Mouse (Mus musculus) intestine, embryonic 14.5 days (tissue): ENCODE data around the gene Rps3. TPM values are rescaled to one million over a fixed set of nuclear protein-coding genes. Genes with fewer than 3 reads are reported as not detected.

ENCODE experiments used
- ATAC-seq: fragments of 200-750 bp; cut with Nextera tagmentation; replicated peaks from 2 replicates; pipeline ENCODE4 v1.8.0; 2017; ENCODE audit warnings: low read depth, moderate number of reproducible peaks, moderate TSS enrichment, moderate library complexity; ENCODE audit not compliant: low FRiP score, low TSS enrichment
- DNase-seq: peaks from one replicate; pipeline ENCODE4 v3.0.0-alpha.2; 2018; ENCODE audit warnings: low spot score
- H3K27ac ChIP-seq: fragments of 300-500 bp; sonication (generic); 2 replicates; pipeline ENCODE4 v1.5.1; 2014; ENCODE audit warnings: low read depth, mild to moderate bottlenecking, control low read depth
- H3K27me3 ChIP-seq: fragments of 300-500 bp; sonication (generic); replicated peaks from 2 replicates; pipeline ENCODE4 v1.6.1; 2014; ENCODE audit warnings: low read length, control low read depth; ENCODE audit not compliant: control insufficient read depth, insufficient read depth
- H3K36me3 ChIP-seq: fragments of 300-500 bp; sonication (generic); 2 replicates; pipeline ENCODE4 v1.6.1; 2014; ENCODE audit warnings: low read length, control low read depth; ENCODE audit not compliant: control insufficient read depth, insufficient read depth
- H3K4me1 ChIP-seq: fragments of 300-500 bp; sonication (generic); replicated peaks from 2 replicates; pipeline ENCODE4 v1.6.1; 2014; ENCODE audit warnings: low read length, control low read depth, mixed read lengths; ENCODE audit not compliant: control insufficient read depth, insufficient read depth
- H3K4me2 ChIP-seq: fragments of 300-500 bp; sonication (generic); 2 replicates; pipeline ENCODE4 v1.6.1; 2014; ENCODE audit warnings: low read length
- H3K4me3 ChIP-seq: fragments of 300-500 bp; sonication (generic); 2 replicates; pipeline ENCODE4 v1.5.1; 2014; ENCODE audit warnings: low read depth, low read length, control low read depth, mixed read lengths
- H3K9ac ChIP-seq: fragments of 300-500 bp; sonication (generic); 2 replicates; pipeline ENCODE4 v1.6.1; 2014; ENCODE audit warnings: mild to moderate bottlenecking, low read length
- H3K9me3 ChIP-seq: fragments of 300-500 bp; sonication (generic); 2 replicates; pipeline ENCODE4 v1.6.1; 2016; ENCODE audit warnings: low read length, control low read depth; ENCODE audit not compliant: control insufficient read depth
- WGBS: fragments of 180-500 bp; shearing (Covaris S2); extraction: QIAGEN DNeasy Blood & Tissue Kit; methylation state at CpG from one replicate; pipeline ENCODE4 v1.1.7; 2014; 5-methylcytosine and 5-hydroxymethylcytosine counted together
- polyA plus RNA-seq: library from polyadenylated mRNA; unstranded; fragments of >200 nt; fragmentation: Nextera tagmentation; extraction: Ambion mirVana; gene quantifications from 2 replicates; pipeline ENCODE4 v1.2.1, GENCODE M21; 2014

Rps3 gene
- polyA plus RNA-seq, result 963 and 1,042 TPM in 2 replicates

DNA sequence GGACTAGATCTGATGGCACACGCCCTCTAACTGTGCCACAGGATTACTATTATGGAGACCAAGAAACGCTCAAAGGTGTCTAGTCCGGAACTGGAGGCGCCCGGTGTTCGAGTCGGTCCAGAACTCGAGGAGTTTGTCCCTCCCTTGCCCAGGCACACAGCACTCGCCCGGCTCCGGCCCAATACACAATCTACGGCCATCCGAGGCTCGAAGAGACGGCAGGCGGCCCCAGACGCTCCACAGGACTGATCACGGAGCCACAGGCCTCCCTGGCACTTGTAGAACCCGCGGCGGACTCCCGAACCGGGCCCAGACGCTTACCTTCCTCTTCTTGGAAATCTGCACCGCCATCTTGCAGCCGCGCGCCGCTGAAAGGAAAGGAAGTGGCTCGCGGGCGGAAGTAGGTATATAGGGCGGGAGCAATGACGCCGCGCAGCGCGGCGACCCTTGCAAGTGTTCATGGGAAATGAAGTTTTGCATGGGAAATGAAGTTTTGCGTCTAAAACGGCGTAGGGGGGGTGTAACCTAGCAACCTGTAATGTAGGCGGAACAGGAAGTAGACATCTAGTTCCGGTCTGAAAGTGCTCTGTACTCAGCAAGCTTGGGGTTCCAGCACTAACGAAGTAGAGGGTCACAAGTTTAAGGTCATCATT, at the start of gene Rps3:
TSS of gene Rps3 (minus strand) at position 468 of the 653 bp plus-strand sequence.
- H3K9ac ChIP-seq, result peak within 1 kb of the TSS; percentile 94
- peak within 1 kb of the TSS; percentile 99 for H3K4me3 ChIP-seq
- peaks cover 41% of the 10 kb centered on the region for H3K36me3 ChIP-seq
- DNase-seq (peak; percentile 98), ATAC-seq (peak; percentile 94)
- peak within 1 kb of the TSS; percentile 99 for H3K4me2 ChIP-seq
- peaks cover 25% of the 10 kb centered on the region for H3K4me1 ChIP-seq
- H3K9me3 ChIP-seq, result no peaks in the 10 kb centered on the region
- no peaks in the 10 kb centered on the region for H3K27me3 ChIP-seq
- under 1% methylated on average over 45 of the region's 45 CpGs for WGBS
- H3K27ac ChIP-seq, result peak within 1 kb of the TSS; percentile 84

DNA sequence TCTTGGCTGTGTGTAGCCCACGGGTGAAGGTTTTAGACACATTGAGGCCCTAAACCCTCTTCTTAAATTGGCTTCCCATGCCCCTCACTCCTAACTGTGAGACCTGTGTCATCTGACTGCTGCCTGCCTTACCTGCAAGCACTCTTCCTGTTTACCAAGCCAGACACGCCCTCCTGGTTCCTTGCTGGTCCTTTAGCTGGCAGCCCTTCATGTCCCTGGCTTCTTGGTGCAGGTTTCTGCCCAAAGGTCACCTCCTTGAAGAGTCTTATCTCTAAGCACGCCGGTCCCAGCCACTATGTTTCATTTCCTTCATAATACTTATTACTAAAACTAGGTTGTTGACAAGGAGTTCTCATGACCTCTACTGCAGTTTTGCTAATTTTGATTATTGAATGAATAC, 49.0 kb upstream of the Rps3 start:
- 71% methylated on average over 4 of the region's 4 CpGs for WGBS
- DNase-seq (no peak), ATAC-seq (no peak)
- no peak overlapping the region for H3K4me2 ChIP-seq
- peaks cover 26% of the 10 kb centered on the region for H3K4me1 ChIP-seq
- H3K9ac ChIP-seq, result no peak overlapping the region
- no peaks in the 10 kb centered on the region for H3K36me3 ChIP-seq
- no peak overlapping the region for H3K4me3 ChIP-seq
- H3K27me3 ChIP-seq, result no peaks in the 10 kb centered on the region
- H3K27ac ChIP-seq, result no peak overlapping the region
- no peaks in the 10 kb centered on the region for H3K9me3 ChIP-seq

DNA sequence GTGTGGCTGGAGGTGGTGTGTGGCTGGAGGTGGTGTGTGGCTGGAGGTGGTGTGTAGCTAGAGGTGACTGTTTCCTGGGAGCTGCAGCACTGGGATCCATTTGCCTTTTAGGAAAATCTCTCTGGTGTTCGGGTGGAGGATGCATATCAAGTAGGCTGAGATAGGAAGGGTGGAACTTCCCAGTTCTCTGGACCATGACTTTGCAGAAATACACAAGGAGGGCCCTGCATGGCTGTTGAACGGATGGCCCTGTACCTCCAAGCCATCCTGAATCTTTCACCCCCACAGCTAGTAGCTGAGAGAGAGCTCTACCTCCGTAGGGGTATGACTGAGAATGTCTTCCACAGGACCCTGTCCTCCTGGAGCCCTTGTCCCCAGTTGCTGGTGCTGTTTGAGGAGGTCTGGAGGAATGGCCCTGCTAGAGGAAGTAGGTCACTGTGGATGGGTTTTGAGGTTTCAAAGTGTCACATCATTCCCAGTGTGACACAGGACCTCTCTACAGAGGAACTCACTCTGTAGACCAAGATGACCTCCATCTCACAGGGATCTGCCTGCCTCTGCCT, 48.0 kb upstream of the Rps3 start:
- 75% methylated on average over 3 of the region's 3 CpGs for WGBS

DNA sequence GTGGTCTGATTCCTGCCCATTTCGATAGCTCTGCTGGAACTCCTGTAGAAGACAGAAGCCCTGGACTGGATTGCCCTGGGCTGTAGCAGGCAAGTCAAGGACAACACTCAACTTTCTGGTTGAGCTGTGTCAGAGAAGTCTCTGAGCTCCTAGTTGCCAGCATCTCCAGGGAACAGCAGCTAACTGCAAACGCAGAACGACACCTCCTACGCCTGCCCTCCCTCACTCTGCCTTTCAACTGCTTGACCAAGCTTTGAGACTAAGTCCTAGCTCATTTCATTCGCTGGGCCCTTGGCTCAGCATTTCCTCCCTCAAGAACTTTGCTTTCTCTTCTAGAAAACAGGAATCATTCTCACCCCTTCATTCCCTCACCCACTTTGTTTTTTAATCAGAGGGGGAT, 45.9 kb upstream of the Rps3 start:
- H3K36me3 ChIP-seq, result no peaks in the 10 kb centered on the region
- no peak overlapping the region for H3K9ac ChIP-seq
- H3K9me3 ChIP-seq, result no peaks in the 10 kb centered on the region
- 53% methylated on average over 5 of the region's 5 CpGs for WGBS
- ATAC-seq (no peak), DNase-seq (no peak)
- H3K27me3 ChIP-seq, result no peaks in the 10 kb centered on the region
- no peak overlapping the region for H3K4me3 ChIP-seq
- no peak overlapping the region for H3K4me2 ChIP-seq
- peaks cover 3% of the 10 kb centered on the region for H3K4me1 ChIP-seq
- no peak overlapping the region for H3K27ac ChIP-seq

More for the DNA sequence above, 48.0 kb upstream of the Rps3 start:
- no peak overlapping the region for H3K27ac ChIP-seq
- no peak overlapping the region for H3K4me3 ChIP-seq
- H3K4me1 ChIP-seq, result peaks cover 15% of the 10 kb centered on the region
- H3K36me3 ChIP-seq, result no peaks in the 10 kb centered on the region
- H3K9me3 ChIP-seq, result no peaks in the 10 kb centered on the region
- no peak overlapping the region for H3K9ac ChIP-seq
- no peaks in the 10 kb centered on the region for H3K27me3 ChIP-seq
- ATAC-seq, result no peak
- no peak for DNase-seq
- H3K4me2 ChIP-seq, result no peak overlapping the region

DNA sequence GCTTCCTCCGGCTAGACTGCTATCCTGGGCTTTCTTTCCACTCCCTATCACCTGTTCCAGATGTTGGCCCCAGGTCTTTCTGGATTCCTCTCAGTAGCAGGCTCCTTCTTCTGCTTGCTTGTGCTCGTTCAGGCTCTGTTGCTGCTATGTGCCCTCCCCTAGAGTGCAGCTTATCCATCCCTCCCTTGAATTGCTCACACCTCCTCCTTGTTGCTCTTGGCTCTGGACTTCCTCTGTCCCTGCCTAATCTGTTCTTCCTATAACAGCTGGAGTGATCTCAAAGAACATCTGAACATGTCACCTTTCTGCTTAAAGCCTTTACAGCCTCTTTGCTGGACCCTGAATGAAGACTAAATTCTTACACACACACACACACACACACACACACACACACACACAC, 45.0 kb upstream of the Rps3 start:
- H3K4me1 ChIP-seq, result no peaks in the 10 kb centered on the region
- WGBS, result 45% methylated on average over 2 of the region's 2 CpGs
- ATAC-seq, result no peak

DNA sequence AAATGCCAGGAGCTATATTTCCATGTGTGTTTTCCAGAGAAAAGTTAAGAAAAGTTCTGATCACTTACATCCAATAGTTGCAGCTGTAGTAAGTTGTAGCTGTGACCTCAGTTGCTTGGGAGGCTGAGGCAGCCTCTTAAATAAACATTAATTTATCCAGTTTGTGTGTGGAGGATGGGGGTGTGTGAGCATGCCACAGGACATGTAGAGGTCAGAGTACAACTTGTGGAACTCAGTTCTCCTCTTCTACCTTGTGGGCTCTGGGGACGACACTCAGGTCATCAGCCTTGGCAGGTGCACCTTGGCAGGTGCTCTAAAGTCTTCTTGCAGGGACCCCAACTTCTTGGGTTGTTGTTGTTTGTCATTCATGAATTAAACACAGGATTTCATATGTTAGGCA, 40.3 kb upstream of the Rps3 start:
- Histone ChIP-seq H3K9me3 (no peaks in the 10 kb centered on the region), H3K9ac (no peak overlapping the region), H3K4me1 (peaks cover 7% of the 10 kb centered on the region; the same call in 1 of the 2 replicates), H3K4me2 (no peak overlapping the region), H3K27ac (no peak overlapping the region), H3K27me3 (no peaks in the 10 kb centered on the region), H3K4me3 (no peak overlapping the region), H3K36me3 (no peaks in the 10 kb centered on the region)
- WGBS, result 76% methylated on average over 1 of the region's 1 CpGs
- DNase-seq (no peak), ATAC-seq (no peak)

More for the DNA sequence above, 45.0 kb upstream of the Rps3 start:
- H3K4me2 ChIP-seq, result no peak overlapping the region
- no peak overlapping the region for H3K27ac ChIP-seq
- H3K4me3 ChIP-seq, result no peak overlapping the region
- no peak for DNase-seq
- H3K9me3 ChIP-seq, result no peaks in the 10 kb centered on the region
- H3K27me3 ChIP-seq, result no peaks in the 10 kb centered on the region
- H3K9ac ChIP-seq, result no peak overlapping the region
- H3K36me3 ChIP-seq, result no peaks in the 10 kb centered on the region

DNA sequence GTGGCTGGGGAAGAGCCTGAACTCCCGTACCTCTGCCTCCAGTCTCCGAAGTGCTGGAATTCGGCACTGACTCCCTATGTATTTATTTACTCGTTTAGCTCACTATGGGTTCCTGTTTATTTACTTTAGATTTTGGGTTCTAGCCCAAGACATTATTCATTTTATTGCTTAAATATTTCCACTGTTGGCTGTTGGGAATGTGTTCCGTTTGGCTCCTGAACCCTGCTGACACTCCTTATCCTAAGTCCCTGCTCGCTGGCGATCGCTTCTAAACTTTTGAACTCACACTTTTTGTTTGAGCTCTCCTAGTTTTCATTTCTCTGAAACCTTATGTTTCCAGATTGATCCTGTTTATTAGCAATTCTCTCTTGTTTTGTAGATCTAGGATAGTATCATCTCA, 39.6 kb upstream of the Rps3 start:
- H3K27me3 ChIP-seq, result no peaks in the 10 kb centered on the region
- whole genome bisulfite sequencing, result 51% methylated on average over 8 of the region's 8 CpGs
- H3K9me3 ChIP-seq, result no peaks in the 10 kb centered on the region
- no peaks in the 10 kb centered on the region for H3K36me3 ChIP-seq
- H3K4me2 ChIP-seq, result no peak overlapping the region
- H3K9ac ChIP-seq, result no peak overlapping the region
- ATAC-seq (no peak), DNase-seq (no peak)
- H3K4me1 ChIP-seq, result peaks cover 7% of the 10 kb centered on the region; the same call in 1 of the 2 replicates
- no peak overlapping the region for H3K4me3 ChIP-seq
- no peak overlapping the region for H3K27ac ChIP-seq

DNA sequence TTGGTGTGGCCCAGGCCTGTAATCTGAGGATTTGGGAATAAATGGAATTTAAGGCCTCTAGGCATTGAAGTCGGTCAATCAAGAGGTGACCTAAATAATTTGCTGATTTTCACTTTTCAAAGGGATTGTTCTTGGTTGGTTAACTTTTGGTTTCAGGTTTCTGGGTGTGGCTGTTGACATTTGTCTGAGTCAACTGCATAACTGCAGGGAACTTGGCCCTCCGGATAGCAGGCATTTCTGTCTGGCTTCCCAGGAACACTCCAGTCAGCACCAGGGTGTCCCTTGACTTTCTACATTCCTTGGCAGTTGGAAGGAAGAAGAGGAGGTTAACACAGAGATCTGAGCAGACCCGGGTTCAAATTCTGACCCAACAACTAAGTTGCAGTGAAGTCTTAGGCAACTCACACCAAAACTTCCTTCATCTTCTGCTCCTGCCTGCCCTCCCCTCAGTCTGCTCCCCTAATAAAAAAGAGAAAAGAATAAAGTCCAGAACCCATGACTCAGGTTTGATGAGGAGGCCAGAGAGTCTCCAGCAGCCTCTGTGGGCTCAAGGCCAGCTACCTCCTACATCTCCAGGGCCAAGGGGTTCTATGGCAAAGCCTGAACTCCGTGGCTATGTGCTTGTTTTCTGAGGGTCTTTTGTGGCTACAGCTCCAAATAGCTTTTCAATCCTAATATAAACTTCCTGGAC, 35.6 kb upstream of the Rps3 start:
- Histone ChIP-seq H3K36me3 (no peaks in the 10 kb centered on the region), H3K4me1 (peaks cover 7% of the 10 kb centered on the region; the same call in 1 of the 2 replicates), H3K4me2 (no peak overlapping the region), H3K27ac (peak overlapping the region; percentile 35), H3K27me3 (no peaks in the 10 kb centered on the region), H3K9ac (no peak overlapping the region), H3K4me3 (no peak overlapping the region), H3K9me3 (no peaks in the 10 kb centered on the region)
- DNase-seq (peak; percentile 63), ATAC-seq (no peak)
- WGBS, result 50% methylated on average over 4 of the region's 4 CpGs
